Mouse (Mus musculus) liver, adult 2 months (tissue): Measurements from ENCODE around the gene Abr. TPM values are rescaled to one million over a fixed set of nuclear protein-coding genes. Genes with fewer than 3 reads are reported as not detected.
A peak's percentile ranks its signal among the peaks of the same experiment; 100 is the strongest.

ENCODE experiments used
- DNase-seq: peaks from one replicate; pipeline ENCODE4 v3.0.0-alpha.2; 2011; ENCODE audit warnings: low read depth, low spot score; ENCODE audit errors: extremely low read depth
- H3K27ac ChIP-seq: fragments of 200-500 bp; replicated peaks from 2 replicates; pipeline ENCODE4 v1.5.1; 2012; ENCODE audit warnings: low read depth, mild to moderate bottlenecking, control low read depth, inconsistent platforms, low read length; ENCODE audit not compliant: insufficient read depth
- H3K27me3 ChIP-seq: fragments of 200-500 bp; 2 replicates; pipeline ENCODE4 v1.6.1; 2012; ENCODE audit warnings: mild to moderate bottlenecking, moderate library complexity, low read length, inconsistent platforms; ENCODE audit not compliant: control insufficient read depth, insufficient read depth
- H3K36me3 ChIP-seq: fragments of 200-500 bp; 2 replicates; pipeline ENCODE4 v1.6.1; 2012; ENCODE audit warnings: low read length, inconsistent platforms; ENCODE audit not compliant: control insufficient read depth, insufficient read depth
- H3K4me1 ChIP-seq: fragments of 200-500 bp; 2 replicates; pipeline ENCODE4 v1.6.1; 2011; ENCODE audit warnings: low read length; ENCODE audit not compliant: control insufficient read depth, insufficient read depth
- H3K4me3 ChIP-seq: fragments of 200-500 bp; 2 replicates; pipeline ENCODE4 v1.5.1; 2011; ENCODE audit warnings: low read depth, mild to moderate bottlenecking, control low read depth, low read length, moderate library complexity; ENCODE audit not compliant: insufficient read depth
- H3K79me2 ChIP-seq: fragments of 200-500 bp; 2 replicates; pipeline ENCODE4 v1.6.1; 2012; ENCODE audit warnings: inconsistent platforms, mild to moderate bottlenecking, low read length, moderate library complexity; ENCODE audit not compliant: control insufficient read depth, insufficient read depth
- H3K9ac ChIP-seq: fragments of 200-500 bp; 2 replicates; pipeline ENCODE4 v1.6.1; 2012; ENCODE audit warnings: low read depth, mild to moderate bottlenecking, control low read depth, inconsistent platforms, low read length
- CTCF ChIP-seq: fragments of 200-500 bp; IDR thresholded peaks from 2 replicates; pipeline ENCODE4 v1.5.1; 2011; ENCODE audit warnings: low read depth, low read length, control low read depth
- POLR2A ChIP-seq: fragments of 200-500 bp; IDR thresholded peaks from 2 replicates; pipeline ENCODE4 v1.6.1; 2011; ENCODE audit warnings: low read length, control low read depth; ENCODE audit not compliant: insufficient read depth; ENCODE audit errors: extremely low read depth
- WGBS: fragments of 180-500 bp; shearing (Covaris S2); methylation state at CpG from one replicate; pipeline ENCODE4 v1.1.7; 2018; 5-methylcytosine and 5-hydroxymethylcytosine counted together
- polyA plus RNA-seq: library from polyadenylated mRNA; depleted of rRNA; stranded (reverse); fragments of >200 nt; gene quantifications from 2 replicates; pipeline ENCODE4 v1.2.3, GENCODE M21; 2012
- total RNA-seq: library from RNA; depleted of rRNA; stranded (reverse); fragments of >200 nt; gene quantifications from 2 replicates; pipeline ENCODE4 v1.2.3, GENCODE M21; 2014

The Abr gene
- total and polyA plus RNA-seq, 2 experiments: 3.3 to 3.9 TPM

- no peaks in the 10 kb centered on the region for H3K27me3 ChIP-seq
- no peak overlapping the region for H3K9ac ChIP-seq
- 81% methylated on average over 10 of the region's 10 CpGs for WGBS
- H3K27ac ChIP-seq: no peak overlapping the region
- peak; percentile 9 for DNase-seq
- H3K4me3 ChIP-seq: no peak overlapping the region
- H3K36me3 ChIP-seq: no peaks in the 10 kb centered on the region
- TF ChIP-seq CTCF (peak; percentile 65), POLR2A (no peak)
- no peaks in the 10 kb centered on the region for H3K79me2 ChIP-seq
- H3K4me1 ChIP-seq: no peaks in the 10 kb centered on the region
Measured at GRCm38 (mm10) chr11:76536576-76537354, 85.3 kb downstream of the Abr start.

GRCm38 (mm10) chr11:76532001-76532400 is 90.1 kb downstream of the Abr start:
- 95% methylated on average over 7 of the region's 7 CpGs for WGBS
- no peaks in the 10 kb centered on the region for H3K79me2 ChIP-seq
- H3K9ac ChIP-seq: no peak overlapping the region
- no peaks in the 10 kb centered on the region for H3K4me1 ChIP-seq
- no peaks in the 10 kb centered on the region for H3K36me3 ChIP-seq
- no peak overlapping the region for H3K4me3 ChIP-seq
- no peak overlapping the region for H3K27ac ChIP-seq
- DNase-seq: no peak
- TF ChIP-seq POLR2A (no peak), CTCF (no peak)
- no peaks in the 10 kb centered on the region for H3K27me3 ChIP-seq

GRCm38 (mm10) chr11:76530966-76531678 is 91.0 kb downstream of the Abr start:
- Histone ChIP-seq H3K79me2 (no peaks in the 10 kb centered on the region), H3K36me3 (no peaks in the 10 kb centered on the region), H3K27me3 (no peaks in the 10 kb centered on the region), H3K9ac (no peak overlapping the region), H3K27ac (no peak overlapping the region), H3K4me1 (no peaks in the 10 kb centered on the region), H3K4me3 (no peak overlapping the region)
- TF ChIP-seq POLR2A (no peak), CTCF (no peak)
- 63% methylated on average over 7 of the region's 7 CpGs for WGBS
- DNase-seq: no peak

- H3K27me3 ChIP-seq: no peaks in the 10 kb centered on the region
- H3K4me1 ChIP-seq: no peaks in the 10 kb centered on the region
- DNase-seq: no peak
- H3K4me3 ChIP-seq: no peak overlapping the region
- H3K27ac ChIP-seq: no peak overlapping the region
- H3K79me2 ChIP-seq: no peaks in the 10 kb centered on the region
- H3K9ac ChIP-seq: no peak overlapping the region
- TF ChIP-seq POLR2A: no peak
- H3K36me3 ChIP-seq: no peaks in the 10 kb centered on the region
- WGBS: 74% methylated on average over 15 of the region's 15 CpGs
Measured at GRCm38 (mm10) chr11:76530168-76530935, 91.8 kb downstream of the Abr start.

GRCm38 (mm10) chr11:76529352-76530141 is 92.6 kb downstream of the Abr start:
- no peak overlapping the region for H3K9ac ChIP-seq
- no peaks in the 10 kb centered on the region for H3K36me3 ChIP-seq
- H3K27ac ChIP-seq: no peak overlapping the region
- TF ChIP-seq POLR2A: no peak
- TF ChIP-seq CTCF: no peak
- H3K4me1 ChIP-seq: no peaks in the 10 kb centered on the region
- peak; percentile 16 for DNase-seq
- H3K27me3 ChIP-seq: no peaks in the 10 kb centered on the region
- H3K4me3 ChIP-seq: no peak overlapping the region
- no peaks in the 10 kb centered on the region for H3K79me2 ChIP-seq
- 75% methylated on average over 6 of the region's 6 CpGs for WGBS
